Mouse (Mus musculus) adrenal gland, postnatal 14 days (tissue): ENCODE measurements around the gene Tbc1d2. TPM values are rescaled to one million over a fixed set of nuclear protein-coding genes. Genes with fewer than 3 reads are reported as not detected.
A peak's percentile ranks its signal among the peaks of the same experiment; 100 is the strongest.
"Not testable (repeated sequence)": the region's sequence is repeated elsewhere in the genome, so short reads cannot be mapped to it uniquely, and the experiment has no call there.

Source experiments
- DNase-seq: peaks from one replicate; pipeline ENCODE4 v3.0.0; 2021; ENCODE audit warnings: mixed read lengths
- total RNA-seq: library from RNA; stranded (reverse); gene quantifications from 2 replicates; pipeline ENCODE4 v1.2.3, GENCODE M21; 2021

The Tbc1d2 gene
- total RNA-seq, 1 experiment from 2014 or later: 2.0 TPM

GRCm38 (mm10) chr4:46580799-46581243 is 69.2 kb downstream of the Tbc1d2 start:
- DNase-seq: not testable (repeated sequence)

GRCm38 (mm10) chr4:46578796-46579346 is 71.1 kb downstream of the Tbc1d2 start:
- not testable (repeated sequence) for DNase-seq

DNA sequence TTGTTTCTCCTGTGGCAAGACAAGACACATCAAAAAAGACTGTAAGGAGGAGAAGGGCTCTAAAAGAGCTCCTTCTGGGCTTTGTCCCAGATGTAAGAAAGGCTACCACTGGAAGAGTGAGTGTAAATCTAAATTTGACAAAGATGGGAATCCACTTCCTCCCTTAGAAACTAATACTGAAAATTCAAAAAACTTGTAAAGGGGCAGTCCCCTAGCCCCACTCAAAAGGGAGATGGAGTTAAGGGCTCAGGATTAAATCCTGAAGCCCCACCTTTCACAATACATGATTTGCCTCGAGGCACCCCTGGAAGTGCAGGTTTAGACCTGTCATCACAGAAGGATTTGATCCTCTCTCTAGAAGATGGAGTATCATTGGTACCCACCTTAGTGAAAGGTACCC is 71.8 kb downstream of the Tbc1d2 start:
- DNase-seq: no peak

DNA sequence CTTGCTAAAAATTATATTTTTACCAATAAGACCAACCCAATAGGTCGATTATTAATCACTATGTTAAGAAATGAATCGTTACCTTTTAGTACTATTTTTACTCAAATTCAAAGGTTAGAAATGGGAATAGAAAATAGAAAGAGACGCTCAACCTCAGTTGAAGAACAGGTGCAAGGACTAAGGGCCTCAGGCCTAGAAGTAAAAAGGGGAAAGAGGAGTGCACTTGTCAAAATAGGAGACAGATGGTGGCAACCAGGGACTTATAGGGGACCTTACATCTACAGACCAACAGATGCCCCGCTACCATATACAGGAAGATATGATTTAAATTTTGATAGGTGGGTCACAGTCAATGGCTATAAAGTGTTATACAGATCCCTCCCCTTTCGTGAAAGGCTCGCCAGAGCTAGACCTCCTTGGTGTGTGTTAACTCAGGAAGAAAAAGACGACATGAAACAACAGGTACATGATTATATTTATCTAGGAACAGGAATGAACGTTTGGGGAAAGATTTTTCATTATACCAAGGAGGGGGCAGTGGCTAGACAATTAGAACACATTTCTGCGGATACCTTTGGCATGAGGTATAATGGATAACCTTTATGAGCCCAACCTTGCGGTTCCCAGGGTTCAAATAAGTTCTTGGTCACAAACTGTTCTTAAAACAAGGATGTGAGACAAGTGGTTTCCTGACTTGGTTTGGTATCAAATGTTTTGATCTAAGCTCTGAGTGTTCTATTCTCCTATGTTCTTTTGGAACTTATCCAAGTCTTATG is 74.3 kb downstream of the Tbc1d2 start:
- not testable (repeated sequence) for DNase-seq

DNA sequence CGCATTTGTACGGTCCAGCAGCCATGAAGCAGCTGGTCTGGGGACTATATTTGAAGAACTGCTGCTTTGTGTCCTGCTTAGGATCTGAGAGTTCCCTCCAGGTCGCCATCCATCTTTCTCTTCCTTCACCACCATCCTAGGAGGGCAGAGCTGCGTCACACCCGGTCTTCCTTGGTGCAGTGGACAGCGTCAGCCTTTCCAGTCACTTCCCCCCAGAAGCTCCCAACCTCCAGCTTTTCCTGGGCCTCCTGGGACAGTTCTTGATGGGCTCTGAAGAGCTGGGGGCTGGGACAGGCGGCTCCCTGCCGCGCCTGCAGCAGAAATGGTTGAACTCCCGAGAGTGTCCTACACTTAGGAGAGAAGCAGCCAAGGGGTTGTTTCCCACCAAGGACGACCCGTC is 75.2 kb downstream of the Tbc1d2 start:
- DNase-seq: no peak

- DNase-seq: no peak
Measured at GRCm38 (mm10) chr4:46574024-46574753, 75.8 kb downstream of the Tbc1d2 start.

DNA sequence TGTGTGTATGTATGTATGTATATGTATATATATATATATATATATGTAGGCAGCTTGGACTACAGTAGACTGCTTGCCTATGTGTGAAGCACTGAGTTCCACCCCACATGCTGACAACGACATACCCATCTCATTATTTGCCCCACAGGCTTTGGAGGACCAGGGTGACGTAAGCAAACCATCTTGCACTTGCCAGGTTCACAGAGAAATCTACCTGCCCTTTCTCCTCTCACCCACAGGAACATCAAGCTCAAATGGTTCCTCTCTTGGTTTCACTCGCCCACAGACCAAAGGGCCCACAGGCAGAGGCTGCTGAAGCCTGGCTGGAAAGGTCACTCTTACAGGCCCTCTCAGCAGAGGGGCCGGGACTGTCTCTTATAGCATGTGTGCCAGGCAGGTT is 77.4 kb downstream of the Tbc1d2 start:
- DNase-seq: no peak

DNA sequence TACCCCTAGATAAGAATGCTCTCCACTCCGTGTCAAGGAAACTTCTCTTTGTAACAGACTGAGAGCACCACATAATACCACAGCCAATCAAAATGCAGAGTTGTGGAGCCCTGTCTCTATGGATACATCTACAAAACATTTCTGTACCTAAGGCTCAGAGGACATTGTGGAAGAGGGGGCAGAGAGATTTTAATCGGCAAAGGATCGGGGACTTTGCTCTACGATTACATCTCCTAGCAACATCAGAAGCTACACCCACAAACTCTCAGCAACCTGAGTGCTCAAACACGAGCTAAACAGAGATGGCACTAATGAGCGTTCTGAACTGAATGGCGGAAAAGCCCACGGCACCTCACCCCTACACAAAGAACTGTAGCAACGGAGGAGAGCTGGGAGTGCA is 78.3 kb downstream of the Tbc1d2 start:
- no peak for DNase-seq

DNA sequence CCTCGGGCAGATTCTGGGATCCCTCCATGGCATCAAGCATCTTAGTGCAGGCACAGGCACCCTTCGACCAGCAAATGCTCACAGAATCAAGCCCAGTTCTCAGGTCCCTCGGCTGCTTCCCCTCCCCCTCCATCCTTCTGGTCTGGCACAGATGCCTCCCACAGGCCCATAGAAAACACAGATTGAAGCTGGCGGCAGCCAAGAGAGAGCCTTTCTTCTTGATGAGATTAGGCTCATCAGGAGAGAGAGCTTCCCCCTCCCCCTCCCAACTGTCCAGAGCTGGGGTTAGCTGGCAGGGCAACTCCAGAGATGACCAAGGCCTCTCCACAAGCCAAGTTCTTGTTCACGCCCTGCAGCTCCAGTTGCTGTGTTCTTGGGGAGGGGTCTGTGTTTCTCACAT is 80.3 kb downstream of the Tbc1d2 start:
- peak; percentile 42 for DNase-seq

DNA sequence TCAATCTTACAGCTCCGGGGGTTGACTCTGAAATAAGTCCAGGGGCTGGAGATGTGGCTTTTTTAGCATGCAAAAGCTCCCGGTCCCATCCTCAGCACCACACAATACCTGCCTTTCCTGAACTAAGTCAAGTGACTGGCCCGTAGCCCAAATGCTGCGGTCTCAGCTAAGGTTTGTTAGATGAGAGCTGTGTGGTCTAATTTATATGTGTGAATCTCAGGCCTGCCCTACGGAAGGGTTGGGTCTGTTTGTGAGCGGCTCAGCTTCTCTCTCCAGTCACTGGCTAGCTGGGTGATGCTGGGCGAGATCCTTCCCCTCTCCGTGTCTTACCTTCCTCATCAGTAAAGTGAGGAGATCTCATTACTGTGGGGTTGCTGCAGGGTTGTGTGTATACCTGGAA is 81.8 kb downstream of the Tbc1d2 start:
- no peak for DNase-seq

GRCm38 (mm10) chr4:46566931-46567671 is 82.9 kb downstream of the Tbc1d2 start:
- DNase-seq: no peak

GRCm38 (mm10) chr4:46565393-46565955 is 84.5 kb downstream of the Tbc1d2 start:
- no peak for DNase-seq

DNA sequence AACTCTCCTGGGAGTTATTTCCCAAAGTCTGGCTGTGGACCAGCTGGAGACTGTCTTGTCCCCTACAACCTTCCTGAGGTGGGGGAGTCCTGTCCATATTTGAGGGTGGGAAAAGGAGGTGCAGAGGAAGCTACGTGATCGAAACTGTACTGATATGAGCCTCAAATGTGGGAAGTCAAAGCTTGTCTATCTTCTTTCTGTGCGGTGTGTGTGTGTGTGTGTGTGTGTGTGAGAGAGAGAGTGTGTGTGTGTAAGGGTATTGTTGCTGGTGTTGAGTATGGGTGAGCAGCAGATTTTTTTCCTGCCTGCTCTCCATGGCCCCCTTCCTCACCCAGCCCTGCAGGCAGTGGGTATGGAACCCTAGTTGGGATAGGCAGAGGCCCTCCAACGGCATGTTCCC is 85.8 kb downstream of the Tbc1d2 start:
- DNase-seq: no peak

DNA sequence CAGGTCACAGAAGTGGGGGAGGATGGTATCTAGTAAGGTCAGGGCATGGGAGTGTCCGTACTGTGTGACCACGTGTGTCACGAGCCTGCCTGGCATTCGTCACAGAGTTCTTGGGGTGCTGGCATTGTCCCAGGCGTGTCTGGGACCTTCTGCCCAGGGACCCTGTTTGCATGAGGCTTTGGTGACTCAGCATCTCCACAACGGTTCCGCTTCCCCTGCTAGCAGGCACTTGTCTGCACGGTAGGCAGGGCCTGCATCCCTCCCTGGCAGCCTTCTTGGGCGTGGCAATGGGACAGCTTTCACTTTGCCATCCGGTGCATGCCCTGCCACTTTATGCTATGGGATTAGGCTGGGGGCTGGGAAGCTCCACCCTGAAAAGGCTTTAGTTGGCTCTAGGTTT is 86.2 kb downstream of the Tbc1d2 start:
- peak; percentile 72 for DNase-seq

DNA sequence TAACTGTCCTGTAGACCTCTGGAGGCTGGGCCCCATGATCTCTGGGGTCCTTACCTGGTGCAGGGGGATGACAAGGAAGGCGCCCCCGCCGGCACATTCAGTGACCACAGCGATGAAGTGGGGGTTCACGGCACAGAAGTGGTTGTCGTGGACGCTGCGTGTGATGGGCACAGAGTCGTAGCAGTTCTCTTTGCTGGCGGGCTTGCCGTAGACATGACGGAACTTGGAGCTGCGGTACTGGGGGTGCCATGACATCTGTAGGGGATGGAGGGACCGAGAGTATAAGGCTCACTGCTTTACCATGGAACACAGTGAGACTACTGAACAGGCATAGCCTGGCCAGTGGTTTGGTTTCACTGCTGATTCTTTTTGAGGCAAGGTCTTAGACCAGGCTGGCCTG is 87.2 kb downstream of the Tbc1d2 start:
- DNase-seq: no peak

- DNase-seq: no peak
Measured at GRCm38 (mm10) chr4:46562037-46562436, 88.0 kb downstream of the Tbc1d2 start.

- no peak for DNase-seq
Measured at GRCm38 (mm10) chr4:46560069-46560705, 89.8 kb downstream of the Tbc1d2 start.

DNA sequence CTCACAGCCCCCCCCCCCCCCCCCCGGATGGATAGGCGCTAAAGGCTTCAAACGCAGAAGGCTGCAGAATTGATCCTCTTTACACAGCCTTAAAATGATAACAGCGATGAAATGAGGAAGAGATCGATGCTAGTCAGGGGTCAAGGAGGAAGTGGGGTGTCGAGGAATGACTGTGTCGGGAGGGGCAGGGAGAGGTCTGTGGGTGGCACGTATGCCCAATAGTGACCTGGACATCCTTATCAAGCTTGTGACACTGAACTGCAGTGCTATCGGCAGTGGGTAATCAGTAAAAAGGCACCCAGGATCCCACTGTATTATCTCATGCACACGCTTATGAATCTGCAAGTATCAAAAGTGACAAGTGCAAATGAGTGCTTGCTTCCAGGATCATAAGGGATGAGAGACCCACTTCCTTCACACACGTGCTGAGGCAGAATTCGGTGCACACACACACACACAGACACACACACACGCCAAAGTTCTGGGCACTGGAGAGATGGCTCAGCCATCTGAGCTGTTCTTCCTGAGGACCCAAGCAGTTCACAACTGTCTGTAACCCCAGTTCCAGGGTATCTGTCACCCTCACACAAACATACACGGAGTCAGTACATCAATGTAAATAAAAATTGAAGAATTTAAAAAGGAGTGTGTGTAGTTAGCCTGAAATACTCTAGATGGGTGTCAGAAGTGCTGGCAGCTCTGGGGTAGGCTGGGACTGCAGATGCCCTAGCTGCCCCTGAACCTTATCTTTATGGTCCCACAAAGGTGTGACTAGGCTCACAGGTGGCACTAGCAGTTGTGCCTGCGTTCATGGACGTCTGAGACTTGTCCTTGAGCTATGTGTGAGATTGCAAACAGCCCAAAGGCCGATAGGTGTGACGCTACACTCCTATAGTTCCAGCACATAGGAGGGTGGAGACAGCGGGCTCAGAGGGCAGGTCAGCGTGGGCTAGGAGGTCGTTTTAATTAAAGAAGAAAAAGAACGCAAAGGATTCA is 91.0 kb downstream of the Tbc1d2 start:
- DNase-seq: no peak

DNA sequence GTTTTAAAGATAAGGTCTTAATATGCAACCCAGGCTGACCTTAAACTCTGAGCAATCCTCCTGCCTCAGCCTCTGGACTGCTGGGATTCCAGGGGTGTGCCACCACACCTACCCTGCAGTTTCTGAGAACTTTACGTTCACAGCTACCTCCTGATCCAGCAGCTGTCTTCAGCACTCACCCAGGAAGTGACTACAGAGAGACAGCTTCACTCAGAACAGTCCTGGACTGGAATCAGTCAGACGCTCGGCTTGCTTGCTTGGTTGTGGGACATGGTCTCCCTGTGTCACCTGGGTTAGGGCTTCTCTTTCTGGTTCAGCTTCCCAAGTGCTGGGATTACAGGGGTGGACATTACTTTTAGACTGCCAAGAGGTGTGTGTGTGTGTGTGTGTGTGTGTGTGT is 93.1 kb downstream of the Tbc1d2 start:
- no peak for DNase-seq

- no peak for DNase-seq
Measured at GRCm38 (mm10) chr4:46555762-46556161, 94.2 kb downstream of the Tbc1d2 start.
